ENCODE assay signal across 28 mouse cellular contexts in the genomic region with DNA sequence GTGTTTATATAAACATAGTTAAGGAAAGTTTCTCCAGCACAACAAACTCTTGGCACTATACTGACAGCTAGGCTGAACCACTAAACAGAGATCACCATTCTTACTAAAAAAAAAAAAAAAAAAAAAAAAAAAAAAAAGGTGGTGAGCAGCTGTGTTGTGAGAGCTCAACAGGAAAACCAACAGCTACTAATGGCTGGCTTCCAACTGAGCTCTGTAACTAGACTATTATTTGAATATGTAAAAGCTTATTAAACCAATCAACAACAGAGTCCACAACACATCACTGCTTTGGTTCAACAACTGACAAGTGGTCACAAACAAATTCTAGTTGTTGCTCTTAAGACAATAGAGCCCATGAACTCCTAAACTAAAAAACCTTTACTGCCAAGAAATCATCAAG. TPM values are rescaled to one million over a fixed set of nuclear protein-coding genes. Genes with fewer than 3 reads are reported as not detected.
DNase-seq lines count a peak whose midpoint lies in the region; ATAC-seq and TF ChIP-seq lines count a peak whose summit lies in the region.
"Had no signal": no experiment of that assay in that cellular context is flagged by ENCODE, and none has a peak within 500 bp of the region (broad histone marks: within the 10 kb centered on the region; RNA-seq: fewer than 3 reads in every experiment).

No protein-coding gene starts in this region.

- H3K9me3 ChIP-seq in forebrain, embryonic 14.5 days (replicated peaks; ENCODE audit: control insufficient read depth, low read length): no peaks in the 10 kb centered on the region
- no peaks in the 10 kb centered on the region for H3K9me3 ChIP-seq in forebrain, embryonic 10.5 days
- H3K9me3 ChIP-seq: embryonic facial prominence, embryonic 10.5 days; embryonic facial prominence, embryonic 13.5 days; hindbrain, embryonic 12.5 days; hindbrain, embryonic 15.5 days; intestine, embryonic 15.5 days had no signal

- no peak overlapping the region for H3K4me3 ChIP-seq in forebrain, embryonic 14.5 days (ENCODE audit: low read depth, low read length)
- no peak overlapping the region for H3K4me3 ChIP-seq in forebrain, embryonic 10.5 days
- H3K4me3 ChIP-seq: embryonic facial prominence, embryonic 10.5 days; embryonic facial prominence, embryonic 13.5 days; erythroblast, embryonic 14.5 days; gastrocnemius, adult 2 months; hindbrain, embryonic 12.5 days; hindbrain, embryonic 15.5 days; intestine, embryonic 15.5 days had no signal

- peaks cover 5% of the 10 kb centered on the region; the same call in 1 of the 2 replicates for H3K36me3 ChIP-seq in forebrain, embryonic 14.5 days (ENCODE audit: control insufficient read depth, insufficient read depth, low read length)
- H3K36me3 ChIP-seq in forebrain, embryonic 10.5 days (replicated peaks): peaks cover 28% of the 10 kb centered on the region
- H3K36me3 ChIP-seq: intestine, embryonic 15.5 days had no signal

- no peak overlapping the region for H3K4me2 ChIP-seq in forebrain, embryonic 14.5 days (ENCODE audit: low read length)
- H3K4me2 ChIP-seq: embryonic facial prominence, embryonic 13.5 days; heart, embryonic 11.5 days; hindbrain, embryonic 12.5 days; hindbrain, embryonic 15.5 days; intestine, embryonic 15.5 days had no signal

- no peaks in the 10 kb centered on the region for H3K4me1 ChIP-seq in forebrain, embryonic 14.5 days (ENCODE audit: control insufficient read depth, insufficient read depth, low read length)
- H3K4me1 ChIP-seq in forebrain, embryonic 10.5 days: no peaks in the 10 kb centered on the region
- H3K4me1 ChIP-seq: embryonic facial prominence, embryonic 10.5 days; embryonic facial prominence, embryonic 13.5 days; hindbrain, embryonic 12.5 days; hindbrain, embryonic 15.5 days; intestine, embryonic 15.5 days had no signal

- H3K27ac ChIP-seq in forebrain, embryonic 14.5 days (ENCODE audit: low read depth, low read length): no peak overlapping the region
- H3K27ac ChIP-seq in forebrain, embryonic 10.5 days: no peak overlapping the region
- H3K27ac ChIP-seq: embryonic facial prominence, embryonic 10.5 days; embryonic facial prominence, embryonic 13.5 days; gastrocnemius, adult 2 months; hindbrain, embryonic 12.5 days; hindbrain, embryonic 15.5 days; intestine, embryonic 15.5 days had no signal

- ATAC-seq in forebrain, embryonic 14.5 days: peak; percentile 50; the same call in 1 of the 2 replicates
- ATAC-seq: activated CD4-positive, CD25-positive, alpha-beta regulatory T cell, adult 4 months; CD4-positive, CD25-positive, alpha-beta regulatory T cell, adult 4 months; intestine, embryonic 15.5 days had no signal

- no peak overlapping the region for H3K9ac ChIP-seq in forebrain, embryonic 14.5 days (ENCODE audit: low read length)
- H3K9ac ChIP-seq: embryonic facial prominence, embryonic 13.5 days; hindbrain, embryonic 12.5 days; hindbrain, embryonic 15.5 days; intestine, embryonic 15.5 days had no signal

- DNase-seq in forebrain, embryonic 14.5 days (ENCODE audit: low spot score): peak; percentile 66
- no peak for DNase-seq in forebrain, embryonic 10.5 days (ENCODE audit: extremely low spot score, low spot score)
- DNase-seq in 416B (ENCODE audit: low read depth) (peak; percentile 60), liver (no peak)
- DNase-seq in brain, embryonic 14.5 days (ENCODE audit: low read depth): peak; percentile 62
- no peak for DNase-seq in cerebellum, postnatal 10 days
- DNase-seq: adrenal gland, adult 8-10 months; adrenal gland, postnatal 25 days; cerebellum, adult 18-20 months; cerebellum, adult 9-10 months; cerebellum, postnatal 25 days; embryo, embryonic 11 days; gastrocnemius, adult 2 months; gastrocnemius, postnatal 14 days; heart, adult 11 months; kidney, adult 11 months; kidney, adult 8-10 months had no signal

- no peak for TF ChIP-seq POLR2A in brain, embryonic 14.5 days (IDR thresholded peaks at IDR 0.05; ENCODE audit: borderline replicate concordance, extremely low read depth, insufficient read depth, insufficient read length, poor library complexity, severe bottlenecking)

- TF ChIP-seq CTCF in brain, embryonic 14.5 days (IDR thresholded peaks at IDR 0.05; ENCODE audit: borderline replicate concordance, extremely low read depth, insufficient read depth, insufficient read length): no peak

- no peaks in the 10 kb centered on the region for H3K27me3 ChIP-seq in forebrain, embryonic 14.5 days (replicated peaks; ENCODE audit: control insufficient read depth, insufficient read depth, low read length)
- no peaks in the 10 kb centered on the region for H3K27me3 ChIP-seq in forebrain, embryonic 10.5 days (ENCODE audit: poor library complexity, severe bottlenecking)
- H3K27me3 ChIP-seq: embryonic facial prominence, embryonic 13.5 days; hindbrain, embryonic 12.5 days; hindbrain, embryonic 15.5 days; intestine, embryonic 15.5 days had no signal

RNA-seq across cellular contexts. Expression of a gene that starts 23.1 kb away (rescaled TPM):
- polyA plus RNA-seq in forebrain, embryonic 14.5 days (2014; fragmentation: Nextera tagmentation; extraction: Ambion mirVana): 0.49 and 0.94 TPM in 2 replicates
- polyA plus RNA-seq in forebrain, embryonic 10.5 days (2016; fragmentation: Nextera tagmentation; extraction: Ambion mirVana): not detected in 2 replicates
- polyA plus RNA-seq in brain, embryonic 14.5 days (2012; rRNA removed): 0.16 and 0.21 TPM in 2 replicates
- polyA plus RNA-seq: activated CD4-positive, CD25-positive, alpha-beta regulatory T cell, adult 4 months; C2C12; CD4-positive, CD25-positive, alpha-beta regulatory T cell, adult 4 months; embryonic facial prominence, embryonic 10.5 days; embryonic facial prominence, embryonic 13.5 days; erythroblast, embryonic 14.5 days; heart, embryonic 11.5 days; heart, embryonic 14.5 days; hindbrain, embryonic 12.5 days; hindbrain, embryonic 15.5 days had no signal

RNA-seq across cellular contexts. Expression of a gene that starts 23.4 kb away (rescaled TPM):
- 22.8 and 23.0 TPM in 2 replicates for polyA plus RNA-seq in forebrain, embryonic 14.5 days (2014; fragmentation: Nextera tagmentation; extraction: Ambion mirVana)
- polyA plus RNA-seq in forebrain, embryonic 10.5 days (2016; fragmentation: Nextera tagmentation; extraction: Ambion mirVana): 25.4 and 26.3 TPM in 2 replicates
- polyA plus RNA-seq in brain, embryonic 14.5 days (2012; rRNA removed): 14.7 and 15.0 TPM in 2 replicates

Comparison
In these comparisons a context has a peak if more than half of its experiments do, and no peak if none do; other contexts are left out.
1. DNase-seq: peak in forebrain, embryonic 14.5 days (single experiment), 416B (single experiment) and brain, embryonic 14.5 days (single experiment); none in forebrain, embryonic 10.5 days (single experiment), liver (single experiment) and cerebellum, postnatal 10 days (0 of 2).